Mouse (Mus musculus) lung, adult 2 months (tissue): ENCODE measurements around the gene Erc2. TPM values are rescaled to one million over a fixed set of nuclear protein-coding genes. Genes with fewer than 3 reads are reported as not detected.

ENCODE experiments used
- DNase-seq: peaks from one replicate; pipeline ENCODE4 v3.0.0; 2022
- H3K4me1 ChIP-seq: fragments of 200-500 bp; 2 replicates; pipeline ENCODE4 v1.6.1; 2011; ENCODE audit warnings: low read length; ENCODE audit not compliant: control insufficient read depth, insufficient read depth
- H3K4me3 ChIP-seq: fragments of 200-500 bp; replicated peaks from 2 replicates; pipeline ENCODE3; 2011; ENCODE audit warnings: low read depth, mild to moderate bottlenecking, control low read depth, low read length; ENCODE audit errors: extremely low read depth
- CTCF ChIP-seq: fragments of 200-500 bp; IDR thresholded peaks from 2 replicates; pipeline ENCODE4 v1.5.1; 2011; ENCODE audit warnings: mild to moderate bottlenecking, low read length, control low read depth; ENCODE audit not compliant: insufficient read depth
- POLR2A ChIP-seq: fragments of 200-500 bp; IDR thresholded peaks from 2 replicates; pipeline ENCODE4 v1.6.1; 2011; ENCODE audit warnings: low read depth, mild to moderate bottlenecking, control low read depth, low read length, borderline replicate concordance; ENCODE audit errors: extremely low read depth
- WGBS: fragments of 180-500 bp; shearing (Covaris S2); methylation state at CpG from one replicate; pipeline ENCODE4 v1.1.7; 2018; 5-methylcytosine and 5-hydroxymethylcytosine counted together
- polyA plus RNA-seq: library from polyadenylated mRNA; depleted of rRNA; stranded (reverse); fragments of >200 nt; gene quantifications from 2 replicates; pipeline ENCODE4 v1.2.3, GENCODE M21; 2012

Erc2 gene
- polyA plus RNA-seq, 1 experiment = 1.3 TPM

- TF ChIP-seq POLR2A (no peak), CTCF (no peak)
- no peak for DNase-seq
- H3K4me1 ChIP-seq = no peaks in the 10 kb centered on the region
- 42% methylated on average over 4 of the region's 4 CpGs for WGBS
- no peak overlapping the region for H3K4me3 ChIP-seq
Measured at GRCm38 (mm10) chr14:28004023-28004422, 381.8 kb downstream of the Erc2 start.

- Histone ChIP-seq H3K4me3 (no peak overlapping the region), H3K4me1 (no peaks in the 10 kb centered on the region)
- TF ChIP-seq CTCF (no peak), POLR2A (no peak)
- DNase-seq = no peak
- 50% methylated on average over 10 of the region's 10 CpGs for WGBS
Measured at GRCm38 (mm10) chr14:28010536-28011280, 388.5 kb downstream of the Erc2 start.

GRCm38 (mm10) chr14:28023199-28023598, 401.0 kb downstream of the Erc2 start:
- no peak for DNase-seq
- Histone ChIP-seq H3K4me1 (no peaks in the 10 kb centered on the region), H3K4me3 (no peak overlapping the region)
- 89% methylated on average over 6 of the region's 6 CpGs for WGBS
- no peak for TF ChIP-seq CTCF
- TF ChIP-seq POLR2A = no peak

GRCm38 (mm10) chr14:28030870-28031269, 408.6 kb downstream of the Erc2 start:
- Histone ChIP-seq H3K4me3 (no peak overlapping the region), H3K4me1 (no peaks in the 10 kb centered on the region)
- WGBS = 80% methylated on average over 1 of the region's 1 CpGs
- DNase-seq = no peak
- TF ChIP-seq POLR2A (no peak), CTCF (no peak)

- no peak for DNase-seq
- TF ChIP-seq POLR2A (no peak), CTCF (no peak)
- Histone ChIP-seq H3K4me3 (no peak overlapping the region), H3K4me1 (no peaks in the 10 kb centered on the region)
- WGBS = 57% methylated on average over 2 of the region's 2 CpGs
Measured at GRCm38 (mm10) chr14:28035013-28035412, 412.8 kb downstream of the Erc2 start.

GRCm38 (mm10) chr14:28043095-28043494, 420.9 kb downstream of the Erc2 start:
- Histone ChIP-seq H3K4me1 (no peaks in the 10 kb centered on the region), H3K4me3 (no peak overlapping the region)
- TF ChIP-seq CTCF (no peak), POLR2A (no peak)
- no peak for DNase-seq
- 67% methylated on average over 4 of the region's 4 CpGs for WGBS

GRCm38 (mm10) chr14:28051646-28052045, 429.4 kb downstream of the Erc2 start:
- no peak for TF ChIP-seq POLR2A
- TF ChIP-seq CTCF = no peak
- Histone ChIP-seq H3K4me1 (no peaks in the 10 kb centered on the region), H3K4me3 (no peak overlapping the region)
- WGBS = 74% methylated on average over 5 of the region's 5 CpGs
- DNase-seq = no peak

- 46% methylated on average over 11 of the region's 11 CpGs for WGBS
- H3K4me1 ChIP-seq = no peaks in the 10 kb centered on the region
- peak; percentile 3 for DNase-seq
- TF ChIP-seq CTCF (no peak), POLR2A (no peak)
- H3K4me3 ChIP-seq = no peak overlapping the region
Measured at GRCm38 (mm10) chr14:28057159-28057884, 435.1 kb downstream of the Erc2 start.

GRCm38 (mm10) chr14:28057885-28058860, 435.9 kb downstream of the Erc2 start:
- H3K4me3 ChIP-seq = no peak overlapping the region
- no peaks in the 10 kb centered on the region for H3K4me1 ChIP-seq
- WGBS = 21% methylated on average over 18 of the region's 18 CpGs
- no peak for TF ChIP-seq POLR2A
- no peak for TF ChIP-seq CTCF
- DNase-seq = peak; percentile 7
